Comparison of ENCODE assay signal across 17 mouse cellular contexts in the genomic region with DNA sequence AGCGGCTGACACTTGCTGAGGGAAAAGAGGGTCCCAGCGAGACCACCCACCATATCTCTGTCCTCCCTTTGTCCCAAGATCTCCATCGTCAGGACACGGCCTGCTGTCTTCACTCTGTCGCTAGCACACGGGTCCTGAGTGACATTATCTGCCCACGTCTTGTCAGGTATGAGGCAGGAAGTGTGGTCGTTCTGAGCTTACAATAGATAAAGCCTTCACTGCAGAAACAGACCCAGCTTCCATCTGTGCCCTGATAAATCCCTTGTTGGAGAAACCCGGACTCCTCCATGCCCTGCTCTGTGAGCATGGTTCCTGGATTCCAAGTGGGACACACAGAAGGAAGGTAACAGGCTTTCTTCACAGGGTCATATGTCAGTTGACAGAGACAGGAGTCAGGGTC. TPM values are rescaled to one million over a fixed set of nuclear protein-coding genes. Genes with fewer than 3 reads are reported as not detected.
DNase-seq lines count a peak whose midpoint lies in the region; ATAC-seq lines count a peak whose summit lies in the region.
"Had no signal": no experiment of that assay in that cellular context is flagged by ENCODE, and none has a peak within 500 bp of the region (broad histone marks: within the 10 kb centered on the region; RNA-seq: fewer than 3 reads in every experiment).

No protein-coding gene starts in this region.

- no peaks in the 10 kb centered on the region for H3K9me3 ChIP-seq in hindbrain, embryonic 10.5 days
- H3K9me3 ChIP-seq in hindbrain, embryonic 11.5 days (ENCODE audit: control insufficient read depth, low read length), result no peaks in the 10 kb centered on the region
- H3K9me3 ChIP-seq in hindbrain, embryonic 12.5 days (replicated peaks), result no peaks in the 10 kb centered on the region
- H3K9me3 ChIP-seq in midbrain, embryonic 12.5 days, result no peaks in the 10 kb centered on the region
- H3K9me3 ChIP-seq in neural tube, embryonic 15.5 days (replicated peaks), result no peaks in the 10 kb centered on the region
- no peaks in the 10 kb centered on the region for H3K9me3 ChIP-seq in liver, embryonic 11.5 days (ENCODE audit: control insufficient read depth, low read length)
- H3K9me3 ChIP-seq: embryonic facial prominence, embryonic 12.5 days; heart, embryonic 12.5 days; limb, embryonic 13.5 days; liver, embryonic 15.5 days had no signal

- peaks cover 92% of the 10 kb centered on the region for H3K27me3 ChIP-seq in hindbrain, embryonic 10.5 days (ENCODE audit: insufficient read depth, poor library complexity, severe bottlenecking)
- peaks cover 15% of the 10 kb centered on the region for H3K27me3 ChIP-seq in hindbrain, embryonic 11.5 days (ENCODE audit: control insufficient read depth, insufficient read depth, low read length)
- peaks cover 15% of the 10 kb centered on the region for H3K27me3 ChIP-seq in hindbrain, embryonic 12.5 days
- peaks cover 61% of the 10 kb centered on the region for H3K27me3 ChIP-seq in midbrain, embryonic 12.5 days
- no peaks in the 10 kb centered on the region for H3K27me3 ChIP-seq in neural tube, embryonic 15.5 days (replicated peaks)
- no peaks in the 10 kb centered on the region; the same call in 1 of the 2 replicates for H3K27me3 ChIP-seq in liver, embryonic 11.5 days (replicated peaks; ENCODE audit: control insufficient read depth, insufficient read depth, low read length)
- H3K27me3 ChIP-seq: embryonic facial prominence, embryonic 12.5 days; liver, embryonic 15.5 days had no signal

- H3K27ac ChIP-seq in hindbrain, embryonic 10.5 days, result 0 out of 2 replicates have a peak overlapping the region, but pooled peaks have one; percentile 73
- no peak overlapping the region; the same call in 1 of the 2 replicates for H3K27ac ChIP-seq in hindbrain, embryonic 11.5 days (ENCODE audit: low read depth, low read length)
- peak overlapping the region; percentile 25; the same call in 1 of the 2 replicates for H3K27ac ChIP-seq in hindbrain, embryonic 12.5 days
- H3K27ac ChIP-seq in midbrain, embryonic 12.5 days (replicated peaks), result peak overlapping the region; percentile 63
- peak overlapping the region; percentile 76 for H3K27ac ChIP-seq in neural tube, embryonic 15.5 days (replicated peaks)
- no peak overlapping the region for H3K27ac ChIP-seq in liver, embryonic 11.5 days (ENCODE audit: low read depth, low read length)
- H3K27ac ChIP-seq: embryonic facial prominence, embryonic 12.5 days; limb, embryonic 13.5 days; liver, embryonic 15.5 days had no signal

- DNase-seq in hindbrain, embryonic 10.5 days (ENCODE audit: low spot score), result no peak
- no peak for DNase-seq in hindbrain, embryonic 11.5 days (ENCODE audit: low spot score)
- DNase-seq in liver, embryonic 11.5 days (ENCODE audit: low spot score), result no peak
- DNase-seq in heart, postnatal 4 days, result no peak
- DNase-seq: adrenal gland, postnatal 14 days; cerebellum, adult 8-10 months; kidney, postnatal 10 days; lung, postnatal 10 days; thymus, postnatal 36 days had no signal

- H3K4me1 ChIP-seq in hindbrain, embryonic 10.5 days (replicated peaks), result peaks cover 91% of the 10 kb centered on the region
- H3K4me1 ChIP-seq in hindbrain, embryonic 11.5 days (replicated peaks; ENCODE audit: control insufficient read depth, insufficient read depth, low read length), result peaks cover 47% of the 10 kb centered on the region
- peaks cover 79% of the 10 kb centered on the region for H3K4me1 ChIP-seq in hindbrain, embryonic 12.5 days
- H3K4me1 ChIP-seq in midbrain, embryonic 12.5 days, result peaks cover 81% of the 10 kb centered on the region
- H3K4me1 ChIP-seq in neural tube, embryonic 15.5 days, result peaks cover 84% of the 10 kb centered on the region
- H3K4me1 ChIP-seq in liver, embryonic 11.5 days (replicated peaks; ENCODE audit: control insufficient read depth, insufficient read depth, low read length), result no peaks in the 10 kb centered on the region
- H3K4me1 ChIP-seq: liver, embryonic 15.5 days had no signal

- H3K36me3 ChIP-seq in hindbrain, embryonic 10.5 days, result no peaks in the 10 kb centered on the region
- no peaks in the 10 kb centered on the region for H3K36me3 ChIP-seq in hindbrain, embryonic 11.5 days (ENCODE audit: control insufficient read depth, insufficient read depth, low read length)
- H3K36me3 ChIP-seq in hindbrain, embryonic 12.5 days, result no peaks in the 10 kb centered on the region
- H3K36me3 ChIP-seq in midbrain, embryonic 12.5 days, result no peaks in the 10 kb centered on the region
- H3K36me3 ChIP-seq in neural tube, embryonic 15.5 days, result no peaks in the 10 kb centered on the region
- H3K36me3 ChIP-seq in liver, embryonic 11.5 days (ENCODE audit: control insufficient read depth, insufficient read depth, low read length), result no peaks in the 10 kb centered on the region
- H3K36me3 ChIP-seq: embryonic facial prominence, embryonic 12.5 days; heart, embryonic 12.5 days; limb, embryonic 13.5 days; liver, embryonic 15.5 days had no signal

- H3K9ac ChIP-seq in hindbrain, embryonic 11.5 days (ENCODE audit: low read depth, low read length), result no peak overlapping the region
- no peak overlapping the region for H3K9ac ChIP-seq in hindbrain, embryonic 12.5 days
- no peak overlapping the region for H3K9ac ChIP-seq in midbrain, embryonic 12.5 days (replicated peaks)
- H3K9ac ChIP-seq in neural tube, embryonic 15.5 days (replicated peaks), result no peak overlapping the region
- no peak overlapping the region for H3K9ac ChIP-seq in liver, embryonic 11.5 days (ENCODE audit: low read depth, low read length)
- H3K9ac ChIP-seq: embryonic facial prominence, embryonic 12.5 days; heart, embryonic 12.5 days; limb, embryonic 13.5 days; liver, embryonic 15.5 days had no signal

- H3K4me2 ChIP-seq in hindbrain, embryonic 11.5 days (replicated peaks; ENCODE audit: low read depth, low read length), result no peak overlapping the region
- H3K4me2 ChIP-seq in hindbrain, embryonic 12.5 days (replicated peaks), result no peak overlapping the region
- no peak overlapping the region for H3K4me2 ChIP-seq in midbrain, embryonic 12.5 days (replicated peaks)
- no peak overlapping the region for H3K4me2 ChIP-seq in neural tube, embryonic 15.5 days
- H3K4me2 ChIP-seq in liver, embryonic 11.5 days, result no peak overlapping the region
- H3K4me2 ChIP-seq: embryonic facial prominence, embryonic 12.5 days; heart, embryonic 12.5 days; limb, embryonic 13.5 days; liver, embryonic 15.5 days had no signal

- H3K4me3 ChIP-seq in hindbrain, embryonic 10.5 days, result no peak overlapping the region
- H3K4me3 ChIP-seq in hindbrain, embryonic 11.5 days (ENCODE audit: low read depth, low read length), result no peak overlapping the region
- no peak overlapping the region for H3K4me3 ChIP-seq in hindbrain, embryonic 12.5 days
- H3K4me3 ChIP-seq in midbrain, embryonic 12.5 days, result no peak overlapping the region
- H3K4me3 ChIP-seq in neural tube, embryonic 15.5 days (replicated peaks), result no peak overlapping the region
- no peak overlapping the region for H3K4me3 ChIP-seq in liver, embryonic 11.5 days (ENCODE audit: low read depth, low read length)
- H3K4me3 ChIP-seq: embryonic facial prominence, embryonic 12.5 days; heart, embryonic 12.5 days; limb, embryonic 13.5 days; liver, embryonic 15.5 days had no signal

- ATAC-seq in hindbrain, embryonic 11.5 days (ENCODE audit: low FRiP score), result no peak
- ATAC-seq in hindbrain, embryonic 12.5 days (ENCODE audit: low FRiP score), result no peak
- no peak for ATAC-seq in midbrain, embryonic 12.5 days (ENCODE audit: low FRiP score, low read depth)
- ATAC-seq in neural tube, embryonic 15.5 days (ENCODE audit: low FRiP score), result no peak
- no peak for ATAC-seq in liver, embryonic 11.5 days (replicated peaks; ENCODE audit: low FRiP score)
- ATAC-seq: intestine, postnatal 0 days had no signal

- 64% methylated on average over 9 of the region's 9 CpGs for WGBS in hindbrain, embryonic 10.5 days
- WGBS in hindbrain, embryonic 11.5 days, result 65% methylated on average over 9 of the region's 9 CpGs
- WGBS in hindbrain, embryonic 12.5 days, result 56% methylated on average over 9 of the region's 9 CpGs
- 64% methylated on average over 9 of the region's 9 CpGs for WGBS in midbrain, embryonic 12.5 days
- 62% methylated on average over 9 of the region's 9 CpGs for WGBS in neural tube, embryonic 15.5 days
- 22% methylated on average over 9 of the region's 9 CpGs for WGBS in liver, embryonic 11.5 days

RNA-seq across cellular contexts. Expression of a gene that starts 48.9 kb away (rescaled TPM):
- 13.9 and 18.0 TPM in 2 replicates for polyA plus RNA-seq in hindbrain, embryonic 10.5 days (2016; fragmentation: Nextera tagmentation; extraction: Ambion mirVana)
- 13.8 and 22.8 TPM in 2 replicates for polyA plus RNA-seq in hindbrain, embryonic 11.5 days (2014; fragmentation: Nextera tagmentation; extraction: Ambion mirVana)
- 28.9 and 31.9 TPM in 2 replicates for polyA plus RNA-seq in hindbrain, embryonic 12.5 days (2016; fragmentation: Nextera tagmentation; extraction: Ambion mirVana)
- 12.2 and 14.8 TPM in 2 replicates for polyA plus RNA-seq in midbrain, embryonic 12.5 days (2016; fragmentation: Nextera tagmentation; extraction: Ambion mirVana)
- 32.8 and 36.8 TPM in 2 replicates for polyA plus RNA-seq in neural tube, embryonic 15.5 days (2015; fragmentation: Nextera tagmentation; extraction: Ambion mirVana)
- polyA plus RNA-seq in liver, embryonic 11.5 days (2014; fragmentation: Nextera tagmentation; extraction: Ambion mirVana), result 0.16 and 0.26 TPM in 2 replicates
- total RNA-seq in heart, postnatal 4 days (2021), result not detected

Comparison
In these comparisons a context has a peak if more than half of its experiments do, and no peak if none do; other contexts are left out.
1. H3K27ac ChIP-seq: peak in hindbrain, embryonic 10.5 days (single experiment), hindbrain, embryonic 12.5 days (single experiment), midbrain, embryonic 12.5 days (single experiment) and neural tube, embryonic 15.5 days (single experiment); none in hindbrain, embryonic 11.5 days (single experiment) and liver, embryonic 11.5 days (single experiment).
2. RNA of a gene that starts 48.9 kb away (polyA plus RNA-seq): 32.8 to 36.8 TPM in neural tube, embryonic 15.5 days, 28.9 to 31.9 TPM in hindbrain, embryonic 12.5 days, 13.8 to 22.8 TPM in hindbrain, embryonic 11.5 days, 13.9 to 18.0 TPM in hindbrain, embryonic 10.5 days and 12.2 to 14.8 TPM in midbrain, embryonic 12.5 days; 0.16 to 0.26 TPM in liver, embryonic 11.5 days; every median in the first group is over 10 times any median in the second.